Mouse (Mus musculus) adrenal gland, adult 8-10 months (tissue): ENCODE results near the gene Rbfox1. TPM values are rescaled to one million over a fixed set of nuclear protein-coding genes. Genes with fewer than 3 reads are reported as not detected.

Source experiments
- DNase-seq: peaks from one replicate; pipeline ENCODE4 v3.0.0; 2022
- total RNA-seq, 4 experiments: library from RNA; stranded (reverse); gene quantifications; 2 replicates each; pipeline ENCODE4 v1.2.4; 2022

The Rbfox1 gene
- total RNA-seq, 4 experiments from 2014 or later = 1.3 to 4.0 (median 2.3) TPM

GRCm38 (mm10) chr16:7265715-7266114 is 1380.6 kb downstream of the Rbfox1 start:
- DNase-seq = no peak

- no peak for DNase-seq
Observed at GRCm38 (mm10) chr16:7275501-7275900, 1390.3 kb downstream of the Rbfox1 start.

GRCm38 (mm10) chr16:7275901-7276300 is 1390.7 kb downstream of the Rbfox1 start:
- DNase-seq = no peak

- no peak for DNase-seq
Observed at GRCm38 (mm10) chr16:7279544-7279943, 1394.4 kb downstream of the Rbfox1 start.

- no peak for DNase-seq
Observed at GRCm38 (mm10) chr16:7282257-7282656, 1397.1 kb downstream of the Rbfox1 start.

- DNase-seq = no peak
Observed at GRCm38 (mm10) chr16:7292985-7293805, 1408.0 kb downstream of the Rbfox1 start.

- no peak for DNase-seq
Observed at GRCm38 (mm10) chr16:7302416-7302815, 1417.3 kb downstream of the Rbfox1 start.

GRCm38 (mm10) chr16:7329196-7329595 is 1444.0 kb downstream of the Rbfox1 start:
- no peak for DNase-seq

GRCm38 (mm10) chr16:7341186-7341585 is 1456.0 kb downstream of the Rbfox1 start:
- no peak for DNase-seq

GRCm38 (mm10) chr16:7345298-7345697 is 1460.1 kb downstream of the Rbfox1 start:
- no peak for DNase-seq

- no peak for DNase-seq
Observed at GRCm38 (mm10) chr16:7346001-7346625, 1461.0 kb downstream of the Rbfox1 start.

- DNase-seq = no peak
Observed at GRCm38 (mm10) chr16:7347522-7348165, 1462.5 kb downstream of the Rbfox1 start.

GRCm38 (mm10) chr16:7352808-7353207 is 1467.7 kb downstream of the Rbfox1 start:
- DNase-seq = no peak

- DNase-seq = no peak
Observed at GRCm38 (mm10) chr16:7354116-7354515, 1469.0 kb downstream of the Rbfox1 start.

- DNase-seq = no peak
Observed at GRCm38 (mm10) chr16:7359043-7359442, 1473.9 kb downstream of the Rbfox1 start.

- no peak for DNase-seq
Observed at GRCm38 (mm10) chr16:7360706-7361105, 1475.6 kb downstream of the Rbfox1 start.

GRCm38 (mm10) chr16:7365878-7366277 is 1480.7 kb downstream of the Rbfox1 start:
- DNase-seq = no peak

- no peak for DNase-seq
Observed at GRCm38 (mm10) chr16:7374146-7374545, 1489.0 kb downstream of the Rbfox1 start.

GRCm38 (mm10) chr16:7374674-7375073 is 1489.5 kb downstream of the Rbfox1 start:
- DNase-seq = no peak

GRCm38 (mm10) chr16:7396101-7396500 is 1510.9 kb downstream of the Rbfox1 start:
- DNase-seq = no peak

GRCm38 (mm10) chr16:7404766-7405492 is 1519.8 kb downstream of the Rbfox1 start:
- no peak for DNase-seq

GRCm38 (mm10) chr16:7407862-7408640 is 1522.9 kb downstream of the Rbfox1 start:
- no peak for DNase-seq
